Comparison of ENCODE assay signal across 8 mouse cellular contexts in genomic region chr11:83291375-83292250, GRCm38 (mm10). TPM values are rescaled to one million over a fixed set of nuclear protein-coding genes. Genes with fewer than 3 reads are reported as not detected.
DNase-seq lines count a peak whose midpoint lies in the region; ATAC-seq and TF ChIP-seq lines count a peak whose summit lies in the region.

No protein-coding gene starts in this region.

- peak; percentile 92 for DNase-seq in WW6 (ENCODE audit: low read depth, low spot score)
- peak; percentile 83 to 91 for DNase-seq in cerebellum, postnatal 4 days (ENCODE audit: low spot score in 2 of 2)
- peak; percentile 97 for DNase-seq in gastrocnemius, adult 18-20 months (ENCODE audit: low spot score)
- DNase-seq in hindbrain, postnatal 0 days (ENCODE audit: low spot score): peak; percentile 98
- DNase-seq in left cerebral cortex, adult 8-10 months (ENCODE audit: low spot score in 2 of 2): peak; percentile 83 to 95
- peak; percentile 97 to 98 for DNase-seq in right cerebral cortex, postnatal 10 days (ENCODE audit: low spot score in 2 of 2)
- DNase-seq in urinary bladder, postnatal 25 days (ENCODE audit: low spot score): peak; percentile 85

- peak overlapping the region; percentile 82 for H3K4me2 ChIP-seq in hindbrain, postnatal 0 days (ENCODE audit: low read depth, low read length)

- peak overlapping the region; percentile 81 for H3K27ac ChIP-seq in hindbrain, postnatal 0 days

- peak overlapping the region; percentile 64 for H3K4me3 ChIP-seq in hindbrain, postnatal 0 days (ENCODE audit: low read length)
- H3K4me3 ChIP-seq in megakaryocyte, embryonic 14.5 days (replicated peaks): peak overlapping the region; percentile 98

- 0 out of 2 replicates have a peak, but pooled peaks cover 5% of the 10 kb centered on the region for H3K36me3 ChIP-seq in hindbrain, postnatal 0 days (ENCODE audit: insufficient read depth, low read length)
- peaks cover 28% of the 10 kb centered on the region for H3K36me3 ChIP-seq in megakaryocyte, embryonic 14.5 days (replicated peaks; ENCODE audit: low read length)

- H3K9ac ChIP-seq in hindbrain, postnatal 0 days (replicated peaks; ENCODE audit: low read length): peak overlapping the region; percentile 69

- peak; percentile 100 for ATAC-seq in hindbrain, postnatal 0 days

- H3K27me3 ChIP-seq in hindbrain, postnatal 0 days (ENCODE audit: insufficient read depth, low read length): no peaks in the 10 kb centered on the region
- H3K27me3 ChIP-seq in megakaryocyte, embryonic 14.5 days (replicated peaks): no peaks in the 10 kb centered on the region

- peaks cover 16% of the 10 kb centered on the region for H3K4me1 ChIP-seq in hindbrain, postnatal 0 days (ENCODE audit: insufficient read depth, low read length)
- H3K4me1 ChIP-seq in megakaryocyte, embryonic 14.5 days: peaks cover 77% of the 10 kb centered on the region

- under 1% methylated on average over 38 of the region's 38 CpGs for WGBS in hindbrain, postnatal 0 days

- no peaks in the 10 kb centered on the region for H3K9me3 ChIP-seq in hindbrain, postnatal 0 days (ENCODE audit: low read length)
- no peaks in the 10 kb centered on the region for H3K9me3 ChIP-seq in megakaryocyte, embryonic 14.5 days

- TF ChIP-seq CTCF in hindbrain, postnatal 0 days (IDR thresholded peaks at IDR 0.05; ENCODE audit: low read depth): no peak

RNA-seq across cellular contexts. Expression of gene Slfn14, which starts 5.1 kb away (rescaled TPM):
- total RNA-seq in gastrocnemius, adult 18-20 months (2021): not detected
- not detected in 2 replicates for total RNA-seq in hindbrain, postnatal 0 days (2014; rRNA removed)
- 0.05 TPM in 1 of 2 replicates, not detected in the other for polyA plus RNA-seq in hindbrain, postnatal 0 days (2015; fragmentation: Nextera tagmentation; extraction: Ambion mirVana)
- not detected for total RNA-seq in left cerebral cortex, adult 8-10 months (2022)
- 1.4 TPM in 1 of 2 replicates, not detected in the other for polyA plus RNA-seq in megakaryocyte, embryonic 14.5 days (2012; ENCODE audit: insufficient read depth, low replicate concordance)

RNA-seq across cellular contexts. Expression of gene Ap2b1, which starts 7.2 kb away (rescaled TPM):
- 10 to 100 TPM; 34.6 to 35.0 TPM for total RNA-seq in gastrocnemius, adult 18-20 months (2021)
- 208 and 209 TPM in 2 replicates for total RNA-seq in hindbrain, postnatal 0 days (2014; rRNA removed)
- polyA plus RNA-seq in hindbrain, postnatal 0 days (2015; fragmentation: Nextera tagmentation; extraction: Ambion mirVana): 86.3 and 94.8 TPM in 2 replicates
- 100 to 1,000 TPM; 255 to 290 (median 271) TPM for total RNA-seq in left cerebral cortex, adult 8-10 months (2022)
- 3.7 and 13.6 TPM in 2 replicates for polyA plus RNA-seq in megakaryocyte, embryonic 14.5 days (2012; ENCODE audit: insufficient read depth, low replicate concordance)

RNA-seq across cellular contexts. Expression of gene Pex12, which starts 10.8 kb away (rescaled TPM):
- 10 to 100 TPM; 14.0 to 15.5 TPM for total RNA-seq in gastrocnemius, adult 18-20 months (2021)
- 10.5 and 15.5 TPM in 2 replicates for total RNA-seq in hindbrain, postnatal 0 days (2014; rRNA removed)
- 11.5 and 12.8 TPM in 2 replicates for polyA plus RNA-seq in hindbrain, postnatal 0 days (2015; fragmentation: Nextera tagmentation; extraction: Ambion mirVana)
- 10 to 100 TPM; 13.0 to 15.0 (median 13.8) TPM for total RNA-seq in left cerebral cortex, adult 8-10 months (2022)
- 2.2 and 9.8 TPM in 2 replicates for polyA plus RNA-seq in megakaryocyte, embryonic 14.5 days (2012; ENCODE audit: insufficient read depth, low replicate concordance)

Comparison
In these comparisons a context has a peak if more than half of its experiments do, and no peak if none do; other contexts are left out.
1. Peak in every context shown above with its lines: DNase-seq, ATAC-seq, H3K4me3 ChIP-seq and H3K27ac ChIP-seq.